Mouse (Mus musculus) E14TG2a.4 (cell line): ENCODE data around the gene Hmcn2.

Experiments
- CTCF ChIP-seq: conservative IDR thresholded peaks from 2 replicates; pipeline ENCODE4 v1.5.1; 2014; ENCODE audit warnings: low read length
- NANOG ChIP-seq: IDR thresholded peaks from 2 replicates; pipeline ENCODE4 v1.6.1; 2014; ENCODE audit warnings: borderline replicate concordance, low read length, mixed read lengths
- POU5F1 ChIP-seq: IDR thresholded peaks from 2 replicates; pipeline ENCODE4 v1.6.1; 2014; ENCODE audit warnings: low read length, borderline replicate concordance

GRCm38 (mm10) chr2:31267447-31267846 is 46.8 kb upstream of the Hmcn2 start:
- TF ChIP-seq CTCF (no peak), POU5F1 (no peak), NANOG (no peak)
